Mouse (Mus musculus) spleen, adult 2 months (tissue): ENCODE data around the gene Zfp791. TPM values are rescaled to one million over a fixed set of nuclear protein-coding genes. Genes with fewer than 3 reads are reported as not detected.
A peak's percentile ranks its signal among the peaks of the same experiment; 100 is the strongest.
"Not testable (repeated sequence)": the region's sequence is repeated elsewhere in the genome, so short reads cannot be mapped to it uniquely, and the experiment has no call there.

Source experiments
- DNase-seq, 2 experiments: peaks; one replicate each; pipeline versions ENCODE4 v3.0.0 to v3.0.0-alpha.2; 2012 to 2021; ENCODE audit warnings: low spot score in 2 of 2, low read depth in 1 of 2
- H3K27ac ChIP-seq: fragments of 200-500 bp; 2 replicates; pipeline ENCODE4 v1.5.1; 2012; ENCODE audit warnings: low read length, inconsistent platforms; ENCODE audit not compliant: insufficient read depth
- H3K27me3 ChIP-seq: fragments of 200-500 bp; 2 replicates; pipeline ENCODE4 v1.6.1; 2012; ENCODE audit warnings: mild to moderate bottlenecking, moderate library complexity, low read length, inconsistent platforms; ENCODE audit not compliant: control insufficient read depth, insufficient read depth
- H3K36me3 ChIP-seq: fragments of 200-500 bp; 2 replicates; pipeline ENCODE4 v1.6.1; 2012; ENCODE audit warnings: mild to moderate bottlenecking, low read length, inconsistent platforms; ENCODE audit not compliant: control insufficient read depth, insufficient read depth
- H3K4me1 ChIP-seq: fragments of 200-500 bp; 2 replicates; pipeline ENCODE4 v1.6.1; 2011; ENCODE audit warnings: inconsistent platforms; ENCODE audit not compliant: control insufficient read depth, insufficient read depth, insufficient read length
- H3K4me3 ChIP-seq: fragments of 200-500 bp; 2 replicates; pipeline ENCODE4 v1.5.1; 2011; ENCODE audit warnings: mild to moderate bottlenecking, inconsistent platforms; ENCODE audit not compliant: insufficient read depth, insufficient read length; ENCODE audit errors: extremely low read depth
- CTCF ChIP-seq: fragments of 200-500 bp; IDR thresholded peaks from 2 replicates; pipeline ENCODE4 v1.5.1; 2011; ENCODE audit warnings: mild to moderate bottlenecking, inconsistent platforms; ENCODE audit not compliant: insufficient read depth, insufficient read length, insufficient replicate concordance; ENCODE audit errors: extremely low read depth
- POLR2A ChIP-seq: fragments of 200-500 bp; IDR thresholded peaks from 2 replicates; pipeline ENCODE4 v1.6.1; 2011; ENCODE audit warnings: low read depth, low read length, inconsistent platforms
- WGBS: fragments of 180-500 bp; shearing (Covaris S2); methylation state at CpG from one replicate; pipeline ENCODE4 v1.1.7; 2018; 5-methylcytosine and 5-hydroxymethylcytosine counted together
- polyA plus RNA-seq: library from polyadenylated mRNA; depleted of rRNA; stranded (reverse); fragments of >200 nt; gene quantifications from 2 replicates; pipeline ENCODE4 v1.2.3, GENCODE M21; 2012

Zfp791 gene
- polyA plus RNA-seq, 1 experiment: 0.05 TPM

- peak; percentile 75 to 89 for DNase-seq
- Histone ChIP-seq H3K4me1 (peaks cover 25% of the 10 kb centered on the region; the same call in 1 of the 2 replicates), H3K36me3 (peaks cover 20% of the 10 kb centered on the region), H3K27me3 (no peaks in the 10 kb centered on the region), H3K4me3 (peak within 1 kb of the TSS; percentile 75), H3K27ac (peak within 1 kb of the TSS; percentile 84)
- WGBS: 1% methylated on average over 30 of the region's 30 CpGs
- TF ChIP-seq CTCF (no peak), POLR2A (peak; percentile 93)
Measured at GRCm38 (mm10) chr8:85083108-85083813, 39.6 kb downstream of the Zfp791 start, which contains the start of gene Man2b1. Gene Man2b1, plus strand, starts transcription at chr8:85083270.

DNA sequence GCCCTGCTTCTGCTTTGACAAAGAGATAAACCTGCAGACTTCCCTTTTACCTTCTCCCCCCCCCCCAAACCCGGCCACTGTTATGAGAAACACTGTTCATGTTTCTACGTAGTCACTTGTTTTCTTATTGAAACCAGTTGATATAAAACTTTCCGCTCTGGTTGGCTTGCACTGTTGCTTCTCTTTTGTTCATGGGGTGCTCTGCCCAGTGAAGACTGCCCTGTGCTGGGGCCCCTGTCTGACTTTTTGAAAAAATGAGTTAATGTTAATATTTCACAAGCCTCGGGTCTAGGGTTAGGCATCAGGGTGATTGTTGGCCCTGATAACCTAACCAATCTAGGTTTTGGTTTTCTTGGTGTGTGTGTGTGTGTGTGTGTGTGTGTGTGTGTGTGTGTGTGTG is 40.7 kb downstream of the Zfp791 start:
- Histone ChIP-seq H3K4me1 (peaks cover 25% of the 10 kb centered on the region; the same call in 1 of the 2 replicates), H3K36me3 (peaks cover 14% of the 10 kb centered on the region)
- 31% methylated on average over 4 of the region's 4 CpGs for WGBS
- H3K4me3 ChIP-seq, DNase-seq, H3K27ac ChIP-seq, H3K27me3 ChIP-seq: not testable (repeated sequence)

- TF ChIP-seq CTCF: no peak
- no peak for TF ChIP-seq POLR2A
- under 1% methylated on average over 9 of the region's 9 CpGs for WGBS
- Histone ChIP-seq H3K27ac (peak within 1 kb of the TSS; percentile 85), H3K36me3 (peaks cover 7% of the 10 kb centered on the region; the same call in 1 of the 2 replicates), H3K27me3 (no peaks in the 10 kb centered on the region), H3K4me1 (peaks cover 25% of the 10 kb centered on the region; the same call in 1 of the 2 replicates), H3K4me3 (peak within 1 kb of the TSS; percentile 80)
- DNase-seq: peak; percentile 61 to 71
Measured at GRCm38 (mm10) chr8:85081216-85081555, 41.7 kb downstream of the Zfp791 start, which contains the start of gene Wdr83. Gene Wdr83, minus strand, starts transcription at chr8:85081306.

DNA sequence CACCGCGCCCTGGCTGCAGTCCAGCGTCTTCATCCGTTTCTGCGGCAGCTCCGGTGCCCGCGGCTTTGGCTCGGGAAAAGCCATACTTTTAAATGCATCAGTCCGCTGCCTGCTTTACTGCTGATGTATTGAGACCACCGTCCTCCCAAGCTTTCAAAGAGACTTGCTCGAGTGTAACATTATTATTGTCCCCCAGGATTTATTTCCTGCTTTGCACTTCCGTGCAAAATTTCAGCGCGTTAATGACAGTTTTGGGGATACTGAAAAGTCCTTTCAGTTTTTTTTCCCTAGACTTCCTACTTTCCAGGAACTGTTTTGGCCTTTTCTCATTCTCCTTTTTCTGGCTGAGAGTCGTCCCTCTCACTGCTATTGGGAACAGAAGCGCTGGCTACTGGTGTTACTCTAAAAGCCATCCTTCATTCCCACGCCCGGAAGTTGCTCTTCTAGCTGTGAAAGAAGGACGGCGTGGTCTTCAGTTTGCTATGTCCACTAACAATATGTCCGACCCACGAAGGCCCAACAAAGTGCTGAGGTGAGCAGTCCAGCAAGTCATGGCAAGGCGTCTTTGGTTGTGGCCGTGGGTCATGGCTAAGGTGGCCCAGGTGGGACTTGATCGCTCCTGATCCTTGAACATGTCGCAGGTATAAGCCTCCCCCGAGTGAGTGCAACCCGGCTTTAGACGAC is 42.2 kb downstream of the Zfp791 start, which contains the start of gene Wdr83os:
TSS of gene Wdr83os (plus strand) at position 209 of the 684 bp plus-strand sequence.
- WGBS: under 1% methylated on average over 30 of the region's 30 CpGs
- peak in 1 of 2 experiments; percentile 73 for DNase-seq
- peak within 1 kb of the TSS; percentile 80 for H3K4me3 ChIP-seq
- H3K27me3 ChIP-seq: no peaks in the 10 kb centered on the region
- peaks cover 9% of the 10 kb centered on the region for H3K36me3 ChIP-seq
- TF ChIP-seq CTCF (no peak), POLR2A (no peak)
- H3K27ac ChIP-seq: peak within 1 kb of the TSS; percentile 85
- peaks cover 25% of the 10 kb centered on the region; the same call in 1 of the 2 replicates for H3K4me1 ChIP-seq

GRCm38 (mm10) chr8:85080214-85080531 is 42.7 kb downstream of the Zfp791 start:
- Histone ChIP-seq H3K27ac (peak overlapping the region; percentile 85; the same call in 1 of the 2 replicates), H3K36me3 (peaks cover 7% of the 10 kb centered on the region), H3K27me3 (no peaks in the 10 kb centered on the region), H3K4me3 (peak overlapping the region; percentile 80), H3K4me1 (peaks cover 23% of the 10 kb centered on the region; the same call in 1 of the 2 replicates)
- under 1% methylated on average over 25 of the region's 25 CpGs for WGBS
- no peak for DNase-seq
- no peak for TF ChIP-seq CTCF
- TF ChIP-seq POLR2A: no peak

DNA sequence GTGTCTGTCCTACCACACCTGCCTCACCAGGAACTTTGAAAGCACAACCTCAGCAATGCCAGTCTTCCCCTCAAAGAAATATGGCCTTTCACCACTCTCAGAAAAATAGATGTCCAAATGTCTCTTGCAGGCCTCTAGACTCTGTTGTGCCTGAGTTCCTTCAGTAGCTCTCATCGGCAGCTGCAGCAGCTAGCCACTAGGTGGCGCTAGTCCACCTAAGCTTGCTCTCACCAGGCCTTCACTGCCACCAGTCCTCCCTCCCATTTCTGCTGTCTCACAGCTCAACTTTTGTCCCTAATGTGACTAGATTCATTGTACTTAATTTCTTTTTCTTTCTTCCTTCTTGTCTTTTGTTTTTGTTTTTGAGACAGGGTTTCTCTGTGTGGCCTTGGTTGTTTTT is 45.9 kb downstream of the Zfp791 start:
- no peaks in the 10 kb centered on the region for H3K27me3 ChIP-seq
- H3K4me3 ChIP-seq: no peak overlapping the region
- TF ChIP-seq POLR2A: no peak
- TF ChIP-seq CTCF: peak; percentile 94; the same call in 1 of the 2 replicates
- peak; percentile 63 to 74 for DNase-seq
- peaks cover 22% of the 10 kb centered on the region for H3K36me3 ChIP-seq
- 2% methylated on average over 2 of the region's 2 CpGs for WGBS
- no peak overlapping the region for H3K27ac ChIP-seq
- peaks cover 14% of the 10 kb centered on the region; the same call in 1 of the 2 replicates for H3K4me1 ChIP-seq

DNA sequence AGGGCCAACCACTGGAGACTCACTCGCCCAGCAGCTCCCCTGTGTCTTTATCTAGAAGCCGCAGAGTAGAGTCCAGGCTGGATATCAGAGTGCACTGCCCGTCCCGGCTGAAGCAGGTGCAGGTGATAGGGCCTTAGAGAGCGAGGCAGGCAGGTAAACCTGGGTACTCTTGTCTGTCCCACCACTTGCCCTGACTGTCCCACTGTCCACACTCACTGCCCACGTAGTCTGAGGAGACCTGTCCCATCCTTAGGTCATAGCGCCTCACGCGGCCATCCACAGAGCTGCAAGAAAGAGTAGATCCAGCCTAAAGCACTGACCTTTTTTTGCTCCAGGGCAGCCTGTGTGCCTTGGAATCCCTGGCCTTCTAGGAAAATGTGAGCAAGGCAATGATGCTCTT is 46.9 kb downstream of the Zfp791 start:
- WGBS: 86% methylated on average over 9 of the region's 9 CpGs
- TF ChIP-seq CTCF: no peak
- TF ChIP-seq POLR2A: no peak
- H3K27me3 ChIP-seq: no peaks in the 10 kb centered on the region
- no peak overlapping the region for H3K27ac ChIP-seq
- peaks cover 22% of the 10 kb centered on the region for H3K36me3 ChIP-seq
- no peak overlapping the region for H3K4me3 ChIP-seq
- H3K4me1 ChIP-seq: peaks cover 8% of the 10 kb centered on the region; the same call in 1 of the 2 replicates
- no peak for DNase-seq
